Mouse (Mus musculus): ENCODE measurements around the gene 1700125H20Rik. TPM values are rescaled to one million over a fixed set of nuclear protein-coding genes. Genes with fewer than 3 reads are reported as not detected.

Gene 1700125H20Rik
- polyA plus RNA-seq (2012; ENCODE audit: insufficient read depth, low replicate concordance), result not detected in 2 replicates

DNA sequence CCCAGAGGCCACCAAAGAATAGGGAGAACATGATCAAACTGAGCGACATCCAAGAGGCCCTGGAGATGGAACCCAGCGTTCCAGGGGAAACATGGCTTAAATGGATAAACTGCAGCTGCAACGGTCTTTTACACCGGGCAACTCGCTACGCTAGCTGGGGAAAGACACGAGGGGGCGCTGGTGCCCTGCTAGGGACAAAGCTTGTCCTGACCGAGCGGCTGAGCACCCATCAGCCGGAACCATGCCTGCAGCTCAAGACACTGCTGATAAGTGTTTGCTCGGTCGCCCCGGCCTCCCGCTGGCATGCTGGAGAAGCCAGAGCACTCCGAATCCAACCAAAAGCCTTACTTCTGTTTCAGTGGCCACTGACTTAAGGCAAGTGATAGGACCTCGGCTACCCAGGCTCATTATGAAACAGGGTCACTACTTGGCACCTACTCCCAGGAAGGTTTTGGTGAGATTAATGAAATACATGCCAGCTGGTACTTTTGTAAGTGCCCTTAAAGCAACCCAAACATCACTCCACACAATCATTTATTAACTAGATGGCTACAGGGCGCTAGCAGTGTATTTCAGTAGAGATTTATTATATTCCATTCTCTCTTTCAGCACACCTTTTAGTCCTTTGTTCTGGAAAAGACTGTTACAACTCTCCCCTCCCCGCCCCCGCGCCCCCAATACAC is at the start of gene 1700125H20Rik:
Gene 1700125H20Rik, plus strand, starts transcription at position 347 of the 683 bp plus-strand sequence.
- no peaks in the 10 kb centered on the region for H3K36me3 ChIP-seq (replicated peaks; ENCODE audit: low read length)
- no peaks in the 10 kb centered on the region for H3K27me3 ChIP-seq (replicated peaks)
- TF ChIP-seq GATA1 (IDR thresholded peaks at IDR 0.05; ENCODE audit: borderline replicate concordance, low read length) (no peak), FLI1 (IDR thresholded peaks at IDR 0.05; ENCODE audit: low read length) (no peak)
- peak within 1 kb of the TSS; percentile 86 for H3K4me3 ChIP-seq (replicated peaks)
- H3K4me1 ChIP-seq, result peaks cover 44% of the 10 kb centered on the region
- no peaks in the 10 kb centered on the region for H3K9me3 ChIP-seq

DNA sequence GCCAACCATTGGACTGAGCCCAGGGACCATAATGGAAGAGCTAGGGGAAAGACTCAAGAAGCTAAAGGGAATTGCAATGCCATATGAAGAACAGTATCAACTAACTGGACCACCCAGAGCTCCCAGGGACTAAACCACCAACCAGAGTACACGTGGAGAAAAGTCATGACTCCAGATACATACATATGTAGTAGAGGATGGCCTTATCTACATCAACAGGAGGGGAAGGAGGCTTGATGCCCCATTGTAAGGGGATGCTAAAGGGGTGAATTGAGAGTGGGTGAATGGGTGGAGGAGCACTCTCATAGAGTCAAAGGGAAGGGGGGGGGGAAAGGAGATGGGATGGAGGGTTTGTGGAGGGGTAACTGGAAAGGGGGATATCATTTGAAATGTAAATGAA is 48.1 kb upstream of the 1700125H20Rik start:
- Histone ChIP-seq H3K27me3 (replicated peaks) (no peaks in the 10 kb centered on the region), H3K4me1 (peaks cover 87% of the 10 kb centered on the region), H3K9me3 (no peaks in the 10 kb centered on the region), H3K36me3 (replicated peaks; ENCODE audit: low read length) (peaks cover 14% of the 10 kb centered on the region), H3K4me3 (replicated peaks) (no peak overlapping the region)
- TF ChIP-seq FLI1 (IDR thresholded peaks at IDR 0.05; ENCODE audit: low read length) (no peak), GATA1 (IDR thresholded peaks at IDR 0.05; ENCODE audit: borderline replicate concordance, low read length) (no peak)

DNA sequence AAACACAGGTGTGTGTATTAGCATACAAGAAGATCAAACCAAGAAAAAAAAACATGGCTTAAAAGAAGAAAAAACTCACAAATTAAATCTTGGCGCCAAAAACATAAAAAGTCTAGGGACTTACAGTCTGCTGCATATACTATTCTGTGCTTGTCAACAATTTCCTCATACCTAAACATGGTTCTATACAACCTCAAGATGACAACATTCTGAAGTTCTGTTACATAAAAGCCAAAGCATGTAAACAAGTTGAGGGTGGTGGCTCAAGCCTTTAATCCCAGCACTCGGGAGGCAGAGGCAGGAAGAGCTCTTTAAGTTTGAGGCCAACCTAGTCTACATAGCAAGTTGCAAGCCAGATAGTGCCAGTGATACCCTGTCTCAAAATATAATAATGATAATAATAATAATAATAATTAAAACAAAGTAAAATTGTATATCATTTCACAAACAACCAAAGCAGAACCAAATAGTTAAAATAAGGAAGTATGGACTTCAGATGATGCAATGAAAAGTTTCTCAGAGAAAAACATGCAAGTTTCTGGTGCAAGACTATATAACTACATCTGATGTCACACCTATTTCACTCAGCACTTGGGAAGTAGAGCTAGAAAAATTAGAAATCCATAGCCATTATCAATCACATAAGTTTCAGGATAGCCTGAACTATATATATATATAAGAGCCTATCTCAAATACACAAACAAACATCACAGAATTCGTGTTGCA is 46.8 kb upstream of the 1700125H20Rik start:
- Histone ChIP-seq H3K36me3 (replicated peaks; ENCODE audit: low read length) (peaks cover 14% of the 10 kb centered on the region), H3K4me1 (peaks cover 83% of the 10 kb centered on the region)

DNA sequence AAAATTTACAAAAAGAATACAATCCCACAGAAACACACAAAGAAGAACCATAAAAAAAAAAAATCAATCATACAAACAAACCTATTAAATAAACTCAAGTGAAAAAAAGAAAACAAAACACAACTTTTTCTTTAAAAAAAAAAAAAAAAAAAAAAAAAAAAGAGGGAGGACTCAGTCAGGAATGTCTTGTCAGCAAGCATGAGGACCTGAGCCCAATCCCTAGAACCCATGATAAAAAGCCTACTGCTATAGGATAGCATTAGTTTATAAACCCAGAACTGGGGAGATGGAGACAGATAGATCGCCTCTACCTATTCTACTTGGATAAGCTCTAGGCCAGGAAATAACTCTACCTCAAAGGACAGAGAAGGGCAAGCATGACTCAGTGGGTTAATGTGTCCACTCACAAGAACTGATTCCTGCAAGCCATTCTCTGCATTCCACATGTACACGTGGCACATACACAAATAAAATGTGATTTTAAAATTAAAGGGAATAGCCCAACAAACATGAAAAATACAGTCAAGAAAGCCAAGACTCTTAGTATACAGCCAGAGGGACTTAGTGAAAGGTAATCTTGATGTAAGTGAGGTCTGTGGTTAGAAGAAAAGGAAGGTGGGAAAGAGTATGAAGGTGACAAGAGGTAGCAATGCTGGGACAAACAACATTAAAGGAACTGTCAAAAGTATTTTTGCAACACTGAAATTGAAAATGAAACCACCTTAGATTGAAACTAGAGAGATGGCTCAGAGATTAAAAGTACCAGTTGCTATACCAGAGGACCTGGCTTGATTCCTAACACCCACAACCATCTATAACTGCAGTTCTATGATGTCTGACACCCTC is 43.7 kb upstream of the 1700125H20Rik start:
- TF ChIP-seq FLI1 (IDR thresholded peaks at IDR 0.05; ENCODE audit: low read length), result no peak
- no peak for TF ChIP-seq GATA1 (IDR thresholded peaks at IDR 0.05; ENCODE audit: borderline replicate concordance, low read length)
- H3K4me1 ChIP-seq, result peaks cover 83% of the 10 kb centered on the region
- H3K9me3 ChIP-seq, result no peaks in the 10 kb centered on the region
- peak overlapping the region; percentile 72 for H3K4me3 ChIP-seq (replicated peaks)
- H3K27me3 ChIP-seq (replicated peaks), result no peaks in the 10 kb centered on the region
- H3K36me3 ChIP-seq (replicated peaks; ENCODE audit: low read length), result peaks cover 21% of the 10 kb centered on the region

More for the DNA sequence above, 46.8 kb upstream of the 1700125H20Rik start:
- no peak for TF ChIP-seq FLI1 (IDR thresholded peaks at IDR 0.05; ENCODE audit: low read length)
- Histone ChIP-seq H3K27me3 (replicated peaks) (no peaks in the 10 kb centered on the region), H3K4me3 (replicated peaks) (no peak overlapping the region), H3K9me3 (no peaks in the 10 kb centered on the region)

DNA sequence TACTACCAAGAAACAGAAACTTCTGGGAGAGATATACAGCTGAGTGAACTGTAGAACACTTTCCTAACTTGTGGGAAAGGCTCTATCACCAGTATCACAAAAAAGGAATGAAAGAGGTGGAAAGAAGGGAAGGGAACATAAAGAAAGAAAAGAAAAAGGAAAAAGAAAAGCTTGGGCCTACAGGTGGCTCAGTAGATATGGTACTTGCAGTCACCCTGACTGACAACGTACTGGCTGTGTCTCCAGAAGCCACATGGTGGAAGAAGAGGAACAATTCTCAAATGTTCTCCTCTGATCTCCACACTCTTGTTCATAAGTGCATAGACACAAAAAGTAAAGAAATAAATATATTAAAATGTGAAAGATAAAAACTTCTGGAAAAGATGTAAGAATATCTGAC is 41.3 kb upstream of the 1700125H20Rik start:
- Histone ChIP-seq H3K4me3 (replicated peaks) (no peak overlapping the region), H3K4me1 (peaks cover 80% of the 10 kb centered on the region), H3K9me3 (no peaks in the 10 kb centered on the region), H3K36me3 (replicated peaks; ENCODE audit: low read length) (peaks cover 9% of the 10 kb centered on the region), H3K27me3 (replicated peaks) (no peaks in the 10 kb centered on the region)
- TF ChIP-seq GATA1 (IDR thresholded peaks at IDR 0.05; ENCODE audit: borderline replicate concordance, low read length) (no peak), FLI1 (IDR thresholded peaks at IDR 0.05; ENCODE audit: low read length) (no peak)

DNA sequence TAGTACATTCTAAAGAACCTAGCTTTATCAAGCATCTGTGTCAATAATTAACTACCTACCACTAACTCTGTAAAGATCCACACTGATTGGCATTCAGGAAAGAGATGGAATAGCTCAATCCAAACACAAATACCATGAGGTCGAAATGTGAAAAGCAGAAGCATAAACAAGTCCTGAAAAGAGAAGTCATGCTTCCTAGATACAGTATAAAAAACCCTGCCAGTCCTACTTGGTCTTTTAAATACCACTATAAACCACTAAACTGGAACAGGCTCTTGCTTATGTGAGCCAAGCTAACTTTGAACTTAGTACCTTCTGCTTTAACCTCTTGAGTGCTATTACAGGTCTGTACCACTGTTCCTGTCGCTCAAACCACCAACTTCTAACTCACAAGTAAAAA is 38.7 kb upstream of the 1700125H20Rik start:
- H3K36me3 ChIP-seq (replicated peaks; ENCODE audit: low read length), result peaks cover 24% of the 10 kb centered on the region
- TF ChIP-seq GATA1 (IDR thresholded peaks at IDR 0.05; ENCODE audit: borderline replicate concordance, low read length) (no peak), FLI1 (IDR thresholded peaks at IDR 0.05; ENCODE audit: low read length) (no peak)

DNA sequence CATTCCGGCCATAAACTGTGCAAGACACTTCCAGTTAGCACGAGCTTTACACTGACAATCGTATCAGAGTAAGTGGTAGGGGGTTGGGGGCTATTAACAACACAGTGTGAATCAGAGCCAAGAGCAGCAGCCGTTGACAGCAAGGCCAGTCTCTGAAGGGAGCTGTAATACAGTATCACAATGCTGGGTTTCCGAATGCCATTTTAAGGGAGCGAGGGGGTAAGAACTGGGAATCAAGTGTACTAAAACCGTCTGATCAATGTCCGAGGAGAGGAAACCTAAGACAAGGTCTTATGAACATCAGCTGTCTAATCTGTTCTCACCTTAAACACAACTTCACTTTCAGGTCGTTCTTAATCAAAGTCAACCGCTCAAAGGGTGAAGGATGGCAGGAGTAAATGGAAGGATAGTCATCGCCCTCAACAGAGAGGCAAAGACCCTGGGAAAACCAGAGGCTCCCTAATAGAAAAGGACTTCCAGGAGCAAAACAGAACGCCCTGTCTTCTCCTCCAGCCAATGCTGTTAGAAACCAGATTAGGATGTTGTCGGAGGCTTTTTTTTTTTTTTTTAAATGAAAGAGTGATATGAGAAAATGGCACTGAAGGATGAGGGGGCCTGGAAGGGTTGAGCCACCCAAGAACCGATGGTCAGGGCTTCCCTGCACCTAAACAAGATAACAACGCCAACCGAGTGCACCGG is 31.3 kb upstream of the 1700125H20Rik start:
- no peaks in the 10 kb centered on the region for H3K9me3 ChIP-seq
- TF ChIP-seq FLI1 (IDR thresholded peaks at IDR 0.05; ENCODE audit: low read length), result no peak
- no peak for TF ChIP-seq GATA1 (IDR thresholded peaks at IDR 0.05; ENCODE audit: borderline replicate concordance, low read length)
- H3K36me3 ChIP-seq (replicated peaks; ENCODE audit: low read length), result peaks cover 17% of the 10 kb centered on the region
- peaks cover 56% of the 10 kb centered on the region for H3K4me1 ChIP-seq
- H3K27me3 ChIP-seq (replicated peaks), result no peaks in the 10 kb centered on the region
- H3K4me3 ChIP-seq (replicated peaks), result peak overlapping the region; percentile 99

More for the DNA sequence above, 38.7 kb upstream of the 1700125H20Rik start:
- peaks cover 84% of the 10 kb centered on the region for H3K4me1 ChIP-seq
- H3K27me3 ChIP-seq (replicated peaks), result no peaks in the 10 kb centered on the region
- no peaks in the 10 kb centered on the region for H3K9me3 ChIP-seq
- no peak overlapping the region for H3K4me3 ChIP-seq (replicated peaks)

DNA sequence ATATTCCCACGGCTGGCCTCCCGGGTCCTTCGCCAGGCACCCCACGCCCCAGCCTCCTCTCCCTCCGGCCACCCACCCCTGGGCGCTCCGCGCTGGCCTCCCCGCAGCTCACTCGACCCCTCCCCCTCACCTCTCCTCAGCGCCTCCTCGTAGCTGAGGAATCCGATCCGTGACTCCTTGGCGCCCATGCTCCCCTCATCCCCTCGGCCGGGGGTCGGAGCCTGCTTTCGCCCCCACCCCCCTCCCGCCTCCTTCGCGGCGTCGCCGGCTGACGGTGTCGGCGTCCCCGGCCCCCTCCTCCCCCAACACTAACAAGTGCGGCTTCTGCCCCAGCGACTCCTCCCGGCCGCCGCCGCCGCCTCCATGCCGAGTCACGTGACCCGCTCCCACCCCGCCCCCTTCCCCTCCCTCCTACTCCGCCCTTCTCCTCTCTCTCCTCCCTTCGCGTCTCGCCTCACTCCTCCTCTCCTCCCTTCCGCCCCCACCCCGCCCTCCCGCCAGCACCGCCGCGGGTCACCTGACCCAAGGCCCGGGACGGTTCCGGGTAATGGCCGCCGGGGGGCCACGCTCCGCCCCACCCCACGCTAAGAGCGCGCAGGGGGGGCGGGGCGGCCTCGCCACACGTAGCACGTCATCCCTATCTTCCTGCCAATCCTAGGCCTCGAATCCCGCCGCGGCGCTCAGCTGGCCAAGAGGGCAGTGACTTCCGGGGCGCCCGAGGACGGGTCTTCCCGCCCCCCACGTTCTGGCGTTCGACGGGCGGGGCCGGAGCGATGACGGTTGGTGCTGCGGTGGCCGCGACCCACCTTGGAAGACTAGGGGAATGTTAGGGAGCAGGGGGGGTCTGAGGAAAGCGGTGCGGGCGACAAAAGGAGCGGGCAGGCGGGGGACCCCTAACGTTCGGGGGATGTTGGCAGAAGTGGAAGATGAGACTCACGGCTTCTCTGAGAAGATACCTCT is 30.3 kb upstream of the 1700125H20Rik start, which contains the start of gene Usp32:
Gene Usp32, minus strand, starts transcription at position 581 of the 960 bp plus-strand sequence.
- Histone ChIP-seq H3K4me3 (replicated peaks) (peak within 1 kb of the TSS; percentile 99), H3K27me3 (replicated peaks) (no peaks in the 10 kb centered on the region), H3K9me3 (no peaks in the 10 kb centered on the region), H3K4me1 (peaks cover 50% of the 10 kb centered on the region), H3K36me3 (replicated peaks; ENCODE audit: low read length) (peaks cover 9% of the 10 kb centered on the region)
- TF ChIP-seq GATA1 (IDR thresholded peaks at IDR 0.05; ENCODE audit: borderline replicate concordance, low read length), result no peak
- TF ChIP-seq FLI1 (IDR thresholded peaks at IDR 0.05; ENCODE audit: low read length), result peak; percentile 56; the same call in 1 of the 2 replicates

Measured in megakaryocyte, embryonic 14.5 days (primary cell).